Mouse (Mus musculus) kidney, adult 8-10 months (tissue): ENCODE data around the gene Trappc4.
"Not testable (repeated sequence)": the region's sequence is repeated elsewhere in the genome, so short reads cannot be mapped to it uniquely, and the experiment has no call there.

Source experiments
- DNase-seq, 2 experiments: peaks; one replicate each; pipeline ENCODE4 v3.0.0; 2022

The Trappc4 gene

GRCm38 (mm10) chr9:44406906-44407751 lies at the start of gene Trappc4, which contains the start of gene Rps25:
Gene Trappc4, minus strand, starts transcription at chr9:44407600.
Gene Rps25, plus strand, starts transcription at chr9:44407139.
- DNase-seq, result peak; percentile 91 to 93

- DNase-seq, result no peak
These were observed 47.5 kb upstream of the Trappc4 start, which contains the start of gene Upk2 for GRCm38 (mm10) chr9:44454891-44455220. Gene Upk2, minus strand, starts transcription at chr9:44454976.

- DNase-seq, result peak; percentile 63 to 83
These were observed 46.9 kb upstream of the Trappc4 start for GRCm38 (mm10) chr9:44454132-44454890.

GRCm38 (mm10) chr9:44450387-44450786 lies 43.0 kb upstream of the Trappc4 start:
- DNase-seq, result peak in 1 of 2 experiments; percentile 38

GRCm38 (mm10) chr9:44444402-44445025 lies 37.1 kb upstream of the Trappc4 start:
- not testable (repeated sequence) for DNase-seq

- DNase-seq, result no peak
These were observed 33.6 kb upstream of the Trappc4 start, which contains the start of gene Foxr1 for GRCm38 (mm10) chr9:44440961-44441360. Gene Foxr1, minus strand, starts transcription at chr9:44441136.

- no peak for DNase-seq
These were observed 28.3 kb upstream of the Trappc4 start for GRCm38 (mm10) chr9:44435747-44436146.

- no peak for DNase-seq
These were observed 25.3 kb upstream of the Trappc4 start for GRCm38 (mm10) chr9:44432577-44433185.

- DNase-seq, result no peak
These were observed 16.2 kb upstream of the Trappc4 start for GRCm38 (mm10) chr9:44423576-44423975.

- no peak for DNase-seq
These were observed 13.0 kb upstream of the Trappc4 start for GRCm38 (mm10) chr9:44420280-44420898.

GRCm38 (mm10) chr9:44419730-44420129 lies 12.3 kb upstream of the Trappc4 start:
- not testable (repeated sequence) for DNase-seq

- no peak for DNase-seq
These were observed 11.4 kb upstream of the Trappc4 start, which contains the start of gene Ccdc84 for GRCm38 (mm10) chr9:44418519-44419385. Gene Ccdc84, minus strand, starts transcription at chr9:44418569.

GRCm38 (mm10) chr9:44417892-44418363 lies 10.5 kb upstream of the Trappc4 start:
- peak; percentile 91 to 95 for DNase-seq

GRCm38 (mm10) chr9:44417156-44417891 lies 9.9 kb upstream of the Trappc4 start:
- no peak for DNase-seq

- DNase-seq, result no peak
These were observed 5.4 kb upstream of the Trappc4 start for GRCm38 (mm10) chr9:44412781-44413180.

GRCm38 (mm10) chr9:44412306-44412705 lies 4.9 kb upstream of the Trappc4 start:
- DNase-seq, result no peak

- no peak for DNase-seq
These were observed 4.3 kb upstream of the Trappc4 start for GRCm38 (mm10) chr9:44411601-44412130.

- DNase-seq, result no peak
These were observed 3.4 kb upstream of the Trappc4 start for GRCm38 (mm10) chr9:44410647-44411336.

- DNase-seq, result not testable (repeated sequence)
These were observed 1.3 kb upstream of the Trappc4 start for GRCm38 (mm10) chr9:44408693-44409092.
